Mouse (Mus musculus) stomach, postnatal 0 days (tissue): ENCODE results near the gene Galnt6. TPM values are rescaled to one million over a fixed set of nuclear protein-coding genes. Genes with fewer than 3 reads are reported as not detected.

Source experiments
- ATAC-seq: fragments of 200-750 bp; cut with Nextera tagmentation; 2 replicates; pipeline ENCODE4 v1.8.0; 2017; ENCODE audit not compliant: low FRiP score, low TSS enrichment
- DNase-seq: peaks from one replicate; pipeline ENCODE4 v3.0.0-alpha.2; 2016; ENCODE audit warnings: low spot score
- H3K27ac ChIP-seq: fragments of 300-500 bp; sonication (generic); replicated peaks from 2 replicates; pipeline ENCODE4 v1.5.1; 2014; ENCODE audit warnings: mild to moderate bottlenecking, control low read depth
- H3K27me3 ChIP-seq: fragments of 300-500 bp; sonication (generic); 2 replicates; pipeline ENCODE4 v1.6.1; 2014; ENCODE audit warnings: low read length; ENCODE audit not compliant: control insufficient read depth, insufficient read depth
- H3K36me3 ChIP-seq: fragments of 300-500 bp; sonication (generic); 2 replicates; pipeline ENCODE4 v1.6.1; 2014; ENCODE audit warnings: low read length, mixed read lengths; ENCODE audit not compliant: control insufficient read depth, insufficient read depth
- H3K4me1 ChIP-seq: fragments of 300-500 bp; sonication (generic); replicated peaks from 2 replicates; pipeline ENCODE4 v1.6.1; 2014; ENCODE audit warnings: antibody characterized with exemption; ENCODE audit not compliant: control insufficient read depth, insufficient read depth
- H3K4me2 ChIP-seq: fragments of 300-500 bp; sonication (generic); replicated peaks from 2 replicates; pipeline ENCODE4 v1.6.1; 2014; ENCODE audit warnings: low read depth, mild to moderate bottlenecking, control low read depth, moderate library complexity
- H3K4me3 ChIP-seq: fragments of 300-500 bp; sonication (generic); 2 replicates; pipeline ENCODE4 v1.5.1; 2014; ENCODE audit warnings: low read depth, low read length, control low read depth
- H3K9ac ChIP-seq: fragments of 300-500 bp; sonication (generic); 2 replicates; pipeline ENCODE4 v1.6.1; 2014; ENCODE audit warnings: mild to moderate bottlenecking, low read length, control low read depth, mixed read lengths
- H3K9me3 ChIP-seq: fragments of 300-500 bp; sonication (generic); 2 replicates; pipeline ENCODE4 v1.6.1; 2016; ENCODE audit warnings: low read length; ENCODE audit not compliant: control insufficient read depth
- CTCF ChIP-seq: IDR thresholded peaks from 2 replicates; pipeline ENCODE4 v1.5.1; 2016; ENCODE audit warnings: antibody characterized with exemption, low read depth, mild to moderate bottlenecking, moderate library complexity
- EP300 ChIP-seq: optimal IDR thresholded peaks from 2 replicates; pipeline ENCODE3; 2016; ENCODE audit warnings: antibody characterized with exemption
- WGBS: fragments of 180-500 bp; shearing (Covaris S2); extraction: QIAGEN DNeasy Blood & Tissue Kit; methylation state at CpG from one replicate; pipeline ENCODE4 v1.1.7; 2014; 5-methylcytosine and 5-hydroxymethylcytosine counted together
- polyA plus RNA-seq: library from polyadenylated mRNA; unstranded; fragments of >200 nt; fragmentation: Nextera tagmentation; extraction: Ambion mirVana; gene quantifications from 2 replicates; pipeline ENCODE4 v1.2.1, GENCODE M21; 2015

The Galnt6 gene
- polyA plus RNA-seq, 1 experiment from 2014 or later = 11.0 TPM

- no peak for ATAC-seq
- WGBS = 87% methylated on average over 9 of the region's 9 CpGs
- TF ChIP-seq EP300 (no peak), CTCF (no peak)
These were observed 34.8 kb downstream of the Galnt6 start for GRCm38 (mm10) chr15:100694406-100694805.

GRCm38 (mm10) chr15:100691990-100692389 is 37.2 kb downstream of the Galnt6 start:
- Histone ChIP-seq H3K4me2 (no peak overlapping the region), H3K36me3 (no peaks in the 10 kb centered on the region), H3K27ac (no peak overlapping the region), H3K9ac (no peak overlapping the region), H3K4me1 (no peaks in the 10 kb centered on the region; the same call in 1 of the 2 replicates), H3K27me3 (no peaks in the 10 kb centered on the region), H3K9me3 (no peaks in the 10 kb centered on the region; the same call in 1 of the 2 replicates), H3K4me3 (no peak overlapping the region)
- TF ChIP-seq EP300 = no peak
- TF ChIP-seq CTCF = no peak
- 53% methylated on average over 3 of the region's 3 CpGs for WGBS
- ATAC-seq (no peak), DNase-seq (no peak)

More at GRCm38 (mm10) chr15:100694406-100694805, 34.8 kb downstream of the Galnt6 start:
- DNase-seq = no peak
- H3K9me3 ChIP-seq = no peaks in the 10 kb centered on the region; the same call in 1 of the 2 replicates
- no peak overlapping the region for H3K4me2 ChIP-seq
- H3K4me1 ChIP-seq = no peaks in the 10 kb centered on the region
- no peak overlapping the region for H3K4me3 ChIP-seq
- no peaks in the 10 kb centered on the region for H3K36me3 ChIP-seq
- H3K27me3 ChIP-seq = no peaks in the 10 kb centered on the region
- H3K27ac ChIP-seq = no peak overlapping the region
- H3K9ac ChIP-seq = no peak overlapping the region

GRCm38 (mm10) chr15:100687430-100687971 is 41.7 kb downstream of the Galnt6 start, which contains the start of gene Cela1:
Gene Cela1, minus strand, starts transcription at chr15:100687921.
- Histone ChIP-seq H3K4me2 (peak within 1 kb of the TSS; percentile 31), H3K4me1 (no peaks in the 10 kb centered on the region; the same call in 1 of the 2 replicates), H3K27ac (peak within 1 kb of the TSS; percentile 45; the same call in 1 of the 2 replicates), H3K4me3 (no peak within 1 kb of the TSS), H3K9ac (no peak within 1 kb of the TSS), H3K27me3 (no peaks in the 10 kb centered on the region), H3K9me3 (no peaks in the 10 kb centered on the region; the same call in 1 of the 2 replicates), H3K36me3 (no peaks in the 10 kb centered on the region)
- no peak; the same call in 1 of the 2 replicates for ATAC-seq
- DNase-seq = no peak
- TF ChIP-seq CTCF (no peak), EP300 (no peak)
- WGBS = 68% methylated on average over 8 of the region's 8 CpGs

GRCm38 (mm10) chr15:100686989-100687388 is 42.2 kb downstream of the Galnt6 start:
- WGBS = 18% methylated on average over 12 of the region's 12 CpGs
- ATAC-seq = peak; percentile 62; the same call in 1 of the 2 replicates
- Histone ChIP-seq H3K27ac (peak overlapping the region; percentile 45; the same call in 1 of the 2 replicates), H3K4me2 (peak overlapping the region; percentile 31), H3K4me1 (no peaks in the 10 kb centered on the region; the same call in 1 of the 2 replicates), H3K9ac (no peak overlapping the region), H3K27me3 (no peaks in the 10 kb centered on the region), H3K36me3 (no peaks in the 10 kb centered on the region), H3K9me3 (no peaks in the 10 kb centered on the region; the same call in 1 of the 2 replicates), H3K4me3 (no peak overlapping the region)
- DNase-seq = peak; percentile 73
- no peak for TF ChIP-seq CTCF
- TF ChIP-seq EP300 = no peak

GRCm38 (mm10) chr15:100686434-100686833 is 42.7 kb downstream of the Galnt6 start:
- TF ChIP-seq CTCF (no peak), EP300 (no peak)
- peak; percentile 23 for DNase-seq
- H3K4me1 ChIP-seq = no peaks in the 10 kb centered on the region; the same call in 1 of the 2 replicates
- H3K4me2 ChIP-seq = no peak overlapping the region
- H3K27me3 ChIP-seq = no peaks in the 10 kb centered on the region
- H3K4me3 ChIP-seq = no peak overlapping the region
- WGBS = 69% methylated on average over 6 of the region's 6 CpGs
- H3K36me3 ChIP-seq = no peaks in the 10 kb centered on the region
- H3K9ac ChIP-seq = no peak overlapping the region
- no peaks in the 10 kb centered on the region; the same call in 1 of the 2 replicates for H3K9me3 ChIP-seq
- ATAC-seq = no peak
- 0 out of 2 replicates have a peak overlapping the region, but pooled peaks have one; percentile 8 for H3K27ac ChIP-seq

GRCm38 (mm10) chr15:100685849-100686248 is 43.3 kb downstream of the Galnt6 start:
- peak; percentile 15 for DNase-seq
- no peak for TF ChIP-seq EP300
- TF ChIP-seq CTCF = no peak
- ATAC-seq = no peak
- H3K4me3 ChIP-seq = no peak overlapping the region
- 75% methylated on average over 8 of the region's 8 CpGs for WGBS
- H3K36me3 ChIP-seq = no peaks in the 10 kb centered on the region
- no peaks in the 10 kb centered on the region; the same call in 1 of the 2 replicates for H3K4me1 ChIP-seq
- no peaks in the 10 kb centered on the region for H3K27me3 ChIP-seq
- H3K9me3 ChIP-seq = no peaks in the 10 kb centered on the region; the same call in 1 of the 2 replicates
- no peak overlapping the region for H3K9ac ChIP-seq
- H3K4me2 ChIP-seq = no peak overlapping the region
- H3K27ac ChIP-seq = no peak overlapping the region
